Mouse (Mus musculus) heart, embryonic 14.5 days (tissue): ENCODE measurements around the gene Trem2. TPM values are rescaled to one million over a fixed set of nuclear protein-coding genes. Genes with fewer than 3 reads are reported as not detected.
"Not testable (repeated sequence)": the region's sequence is repeated elsewhere in the genome, so short reads cannot be mapped to it uniquely, and the experiment has no call there.

ENCODE experiments used
- ATAC-seq: fragments of 200-750 bp; cut with Nextera tagmentation; 2 replicates; pipeline ENCODE4 v1.8.0; 2017; ENCODE audit warnings: low read depth, moderate TSS enrichment; ENCODE audit not compliant: insufficient number of reproducible peaks, insufficient read depth, low FRiP score
- H3K27ac ChIP-seq, 2 experiments: fragments of 200-500 bp in 1 of 2; fragments of 300-500 bp in 1 of 2; sonication (generic) in 1 of 2; replicated peaks in 1 of 2; 2 replicates each; pipeline ENCODE4 v1.5.1; 2012 to 2014; ENCODE audit warnings: low read depth in 2 of 2, low read length in 2 of 2, control low read depth in 1 of 2, mild to moderate bottlenecking in 1 of 2, mixed read lengths in 1 of 2; ENCODE audit not compliant: control insufficient read depth in 1 of 2, insufficient read depth in 1 of 2
- H3K27me3 ChIP-seq: fragments of 300-500 bp; sonication (generic); 2 replicates; pipeline ENCODE4 v1.6.1; 2014; ENCODE audit warnings: mild to moderate bottlenecking, low read length, control low read depth; ENCODE audit not compliant: control insufficient read depth, insufficient read depth
- H3K36me3 ChIP-seq: fragments of 300-500 bp; sonication (generic); 2 replicates; pipeline ENCODE4 v1.6.1; 2014; ENCODE audit warnings: mild to moderate bottlenecking, control low read depth, low read length, mixed read lengths; ENCODE audit not compliant: control insufficient read depth, insufficient read depth
- H3K4me1 ChIP-seq, 2 experiments: fragments of 200-500 bp in 1 of 2; fragments of 300-500 bp in 1 of 2; sonication (generic) in 1 of 2; 2 replicates each; pipeline ENCODE4 v1.6.1; 2012 to 2014; ENCODE audit warnings: low read length in 2 of 2, control low read depth in 1 of 2, mixed read lengths in 1 of 2; ENCODE audit not compliant: control insufficient read depth in 2 of 2, insufficient read depth in 2 of 2
- H3K4me2 ChIP-seq: fragments of 300-500 bp; sonication (generic); 2 replicates; pipeline ENCODE4 v1.6.1; 2014; ENCODE audit warnings: mild to moderate bottlenecking, low read length
- H3K4me3 ChIP-seq, 2 experiments: fragments of 200-500 bp in 1 of 2; fragments of 300-500 bp in 1 of 2; sonication (generic) in 1 of 2; 2 replicates each; pipeline ENCODE4 v1.5.1; 2012 to 2014; ENCODE audit warnings: low read length in 2 of 2, mild to moderate bottlenecking in 2 of 2, control low read depth in 1 of 2, low read depth in 1 of 2, moderate library complexity in 1 of 2; ENCODE audit not compliant: control insufficient read depth in 1 of 2, insufficient read depth in 1 of 2
- H3K9ac ChIP-seq: fragments of 300-500 bp; sonication (generic); 2 replicates; pipeline ENCODE4 v1.6.1; 2014; ENCODE audit warnings: mild to moderate bottlenecking, low read length
- H3K9me3 ChIP-seq: fragments of 300-500 bp; sonication (generic); 2 replicates; pipeline ENCODE4 v1.6.1; 2016; ENCODE audit warnings: low read length, control low read depth; ENCODE audit not compliant: control insufficient read depth
- WGBS: fragments of 180-500 bp; shearing (Covaris S2); extraction: QIAGEN DNeasy Blood & Tissue Kit; methylation state at CpG from one replicate; pipeline ENCODE4 v1.1.7; 2014; 5-methylcytosine and 5-hydroxymethylcytosine counted together
- polyA plus RNA-seq: library from polyadenylated mRNA; unstranded; fragments of >200 nt; fragmentation: Nextera tagmentation; extraction: Ambion mirVana; gene quantifications from 2 replicates; pipeline ENCODE4 v1.2.1, GENCODE M21; 2014

The Trem2 gene
- polyA plus RNA-seq: 3.4 and 4.8 TPM in 2 replicates

GRCm38 (mm10) chr17:48346231-48346630 lies at the start of gene Trem2:
Gene Trem2 (plus strand): TSS chr17:48346401.
- no peak within 1 kb of the TSS for H3K27ac ChIP-seq
- no peaks in the 10 kb centered on the region for H3K4me1 ChIP-seq
- ATAC-seq: no peak
- H3K36me3 ChIP-seq: no peaks in the 10 kb centered on the region
- 71% methylated on average over 5 of the region's 5 CpGs for WGBS
- H3K4me2 ChIP-seq: no peak within 1 kb of the TSS
- no peak within 1 kb of the TSS for H3K4me3 ChIP-seq
- no peak within 1 kb of the TSS for H3K9ac ChIP-seq
- no peaks in the 10 kb centered on the region for H3K27me3 ChIP-seq
- H3K9me3 ChIP-seq: no peaks in the 10 kb centered on the region

- no peak within 1 kb of the TSS for H3K27ac ChIP-seq
- no peak for ATAC-seq
- H3K4me3 ChIP-seq: no peak within 1 kb of the TSS
These were observed 47.0 kb upstream of the Trem2 start, which contains the start of gene Treml2 for GRCm38 (mm10) chr17:48299203-48299602. Gene Treml2 (plus strand): TSS chr17:48299498.

GRCm38 (mm10) chr17:48299756-48300155 lies 46.4 kb upstream of the Trem2 start:
- H3K27ac ChIP-seq: no peak overlapping the region
- H3K9ac ChIP-seq: no peak overlapping the region
- H3K4me2 ChIP-seq: no peak overlapping the region
- WGBS: 62% methylated on average over 4 of the region's 7 CpGs
- H3K4me3 ChIP-seq: no peak overlapping the region
- H3K36me3 ChIP-seq: no peaks in the 10 kb centered on the region
- no peak for ATAC-seq
- no peaks in the 10 kb centered on the region for H3K4me1 ChIP-seq
- no peaks in the 10 kb centered on the region for H3K27me3 ChIP-seq
- no peaks in the 10 kb centered on the region for H3K9me3 ChIP-seq

More at GRCm38 (mm10) chr17:48299203-48299602, 47.0 kb upstream of the Trem2 start, which contains the start of gene Treml2:
- no peak within 1 kb of the TSS for H3K9ac ChIP-seq
- H3K4me1 ChIP-seq: no peaks in the 10 kb centered on the region
- H3K9me3 ChIP-seq: no peaks in the 10 kb centered on the region
- H3K4me2 ChIP-seq: no peak within 1 kb of the TSS
- H3K36me3 ChIP-seq: no peaks in the 10 kb centered on the region
- H3K27me3 ChIP-seq: no peaks in the 10 kb centered on the region
- 24% methylated on average over 2 of the region's 4 CpGs for WGBS

GRCm38 (mm10) chr17:48300199-48300598 lies 46.0 kb upstream of the Trem2 start:
- WGBS: 61% methylated on average over 7 of the region's 7 CpGs
- no peak overlapping the region for H3K27ac ChIP-seq

GRCm38 (mm10) chr17:48300861-48301260 lies 45.3 kb upstream of the Trem2 start:
- Histone ChIP-seq H3K36me3 (no peaks in the 10 kb centered on the region), H3K4me2 (no peak overlapping the region), H3K9ac (no peak overlapping the region), H3K4me1 (no peaks in the 10 kb centered on the region), H3K4me3 (no peak overlapping the region), H3K27me3 (no peaks in the 10 kb centered on the region), H3K27ac (no peak overlapping the region), H3K9me3 (no peaks in the 10 kb centered on the region)
- WGBS: 67% methylated on average over 9 of the region's 9 CpGs
- no peak for ATAC-seq

More at GRCm38 (mm10) chr17:48300199-48300598, 46.0 kb upstream of the Trem2 start:
- peak; percentile 14; the same call in 1 of the 2 replicates for ATAC-seq
- no peak overlapping the region for H3K4me3 ChIP-seq
- H3K27me3 ChIP-seq: no peaks in the 10 kb centered on the region
- H3K36me3 ChIP-seq: no peaks in the 10 kb centered on the region
- no peak overlapping the region for H3K9ac ChIP-seq
- H3K4me1 ChIP-seq: no peaks in the 10 kb centered on the region
- no peaks in the 10 kb centered on the region for H3K9me3 ChIP-seq
- no peak overlapping the region for H3K4me2 ChIP-seq

GRCm38 (mm10) chr17:48301792-48302191 lies 44.4 kb upstream of the Trem2 start:
- no peak overlapping the region for H3K4me2 ChIP-seq
- whole genome bisulfite sequencing: 85% methylated on average over 5 of the region's 5 CpGs
- no peak overlapping the region for H3K4me3 ChIP-seq
- H3K27me3 ChIP-seq: no peaks in the 10 kb centered on the region
- H3K36me3 ChIP-seq: no peaks in the 10 kb centered on the region
- no peak for ATAC-seq
- H3K27ac ChIP-seq: no peak overlapping the region
- H3K9me3 ChIP-seq: no peaks in the 10 kb centered on the region
- no peak overlapping the region for H3K9ac ChIP-seq
- H3K4me1 ChIP-seq: no peaks in the 10 kb centered on the region

- Histone ChIP-seq H3K27ac (no peak overlapping the region), H3K4me3 (no peak overlapping the region), H3K36me3 (no peaks in the 10 kb centered on the region), H3K4me2 (no peak overlapping the region), H3K4me1 (no peaks in the 10 kb centered on the region), H3K9me3 (no peaks in the 10 kb centered on the region), H3K27me3 (no peaks in the 10 kb centered on the region), H3K9ac (no peak overlapping the region)
- 59% methylated on average over 2 of the region's 2 CpGs for WGBS
- no peak for ATAC-seq
These were observed 34.1 kb upstream of the Trem2 start for GRCm38 (mm10) chr17:48312124-48312523.

- not testable (repeated sequence) for ATAC-seq, H3K27ac ChIP-seq, H3K9ac ChIP-seq, H3K4me3 ChIP-seq, H3K36me3 ChIP-seq, H3K4me1 ChIP-seq, H3K4me2 ChIP-seq, H3K27me3 ChIP-seq, H3K9me3 ChIP-seq
- 80% methylated on average over 3 of the region's 3 CpGs for WGBS
These were observed 30.2 kb upstream of the Trem2 start, which contains the start of gene B430306N03Rik for GRCm38 (mm10) chr17:48315905-48316579. Gene B430306N03Rik (plus strand): TSS chr17:48316141.
